Mouse (Mus musculus) cerebellum, postnatal 36 days (tissue): ENCODE measurements at regions not wholly inside any gene's neighbourhood (a gene's known extent, or its start where the extent isn't known, plus 50 kb on each side); places are given as distances from the start of the nearest gene placed in this dataset.

Experiments used
- DNase-seq, 2 experiments: peaks; one replicate each; pipeline ENCODE4 v3.0.0; 2021 to 2022; ENCODE audit warnings: mixed read lengths in 2 of 2

- DNase-seq: no peak
Observed at GRCm38 (mm10) chr7:51722420-51722819, 100.6 kb downstream of the Slc17a6 start.

- DNase-seq: no peak
Observed at GRCm38 (mm10) chr7:51723955-51724354, 102.1 kb downstream of the Slc17a6 start.

- no peak for DNase-seq
Observed at GRCm38 (mm10) chr7:51736285-51736684, 114.5 kb downstream of the Slc17a6 start.

GRCm38 (mm10) chr7:51739590-51739989, 117.8 kb downstream of the Slc17a6 start:
- DNase-seq: no peak

GRCm38 (mm10) chr7:51740928-51741327, 119.1 kb downstream of the Slc17a6 start:
- DNase-seq: no peak

- DNase-seq: no peak
Observed at GRCm38 (mm10) chr7:51742720-51743119, 119.1 kb upstream of the Gas2 start.

- DNase-seq: no peak
Observed at GRCm38 (mm10) chr7:51745598-51745997, 116.2 kb upstream of the Gas2 start.

- DNase-seq: no peak
Observed at GRCm38 (mm10) chr7:51748633-51749303, 113.0 kb upstream of the Gas2 start.

GRCm38 (mm10) chr7:51749304-51750129, 112.3 kb upstream of the Gas2 start:
- peak; percentile 10 to 12 for DNase-seq

GRCm38 (mm10) chr7:51750271-51750670, 111.5 kb upstream of the Gas2 start:
- DNase-seq: no peak

- DNase-seq: no peak
Observed at GRCm38 (mm10) chr7:51753062-51753461, 108.8 kb upstream of the Gas2 start.

GRCm38 (mm10) chr7:51754208-51754888, 107.5 kb upstream of the Gas2 start:
- no peak for DNase-seq

- no peak for DNase-seq
Observed at GRCm38 (mm10) chr7:51756218-51756617, 105.6 kb upstream of the Gas2 start.

- DNase-seq: no peak
Observed at GRCm38 (mm10) chr7:51759536-51760153, 102.2 kb upstream of the Gas2 start.

GRCm38 (mm10) chr7:51767066-51767465, 94.7 kb upstream of the Gas2 start:
- DNase-seq: no peak

GRCm38 (mm10) chr7:51771895-51772871, 89.6 kb upstream of the Gas2 start:
- peak; percentile 31 to 32 for DNase-seq

- DNase-seq: no peak
Observed at GRCm38 (mm10) chr7:51775968-51776367, 85.8 kb upstream of the Gas2 start.

GRCm38 (mm10) chr7:51783070-51783776, 78.6 kb upstream of the Gas2 start:
- DNase-seq: no peak

GRCm38 (mm10) chr7:51783923-51784686, 77.7 kb upstream of the Gas2 start:
- peak; percentile 33 to 47 for DNase-seq
